Mouse (Mus musculus): ENCODE measurements around the gene Timm17b. TPM values are rescaled to one million over a fixed set of nuclear protein-coding genes. Genes with fewer than 3 reads are reported as not detected.

The Timm17b gene
- polyA plus RNA-seq (2014; fragmentation: Nextera tagmentation; extraction: Ambion mirVana): 170 and 176 TPM in 2 replicates

DNA sequence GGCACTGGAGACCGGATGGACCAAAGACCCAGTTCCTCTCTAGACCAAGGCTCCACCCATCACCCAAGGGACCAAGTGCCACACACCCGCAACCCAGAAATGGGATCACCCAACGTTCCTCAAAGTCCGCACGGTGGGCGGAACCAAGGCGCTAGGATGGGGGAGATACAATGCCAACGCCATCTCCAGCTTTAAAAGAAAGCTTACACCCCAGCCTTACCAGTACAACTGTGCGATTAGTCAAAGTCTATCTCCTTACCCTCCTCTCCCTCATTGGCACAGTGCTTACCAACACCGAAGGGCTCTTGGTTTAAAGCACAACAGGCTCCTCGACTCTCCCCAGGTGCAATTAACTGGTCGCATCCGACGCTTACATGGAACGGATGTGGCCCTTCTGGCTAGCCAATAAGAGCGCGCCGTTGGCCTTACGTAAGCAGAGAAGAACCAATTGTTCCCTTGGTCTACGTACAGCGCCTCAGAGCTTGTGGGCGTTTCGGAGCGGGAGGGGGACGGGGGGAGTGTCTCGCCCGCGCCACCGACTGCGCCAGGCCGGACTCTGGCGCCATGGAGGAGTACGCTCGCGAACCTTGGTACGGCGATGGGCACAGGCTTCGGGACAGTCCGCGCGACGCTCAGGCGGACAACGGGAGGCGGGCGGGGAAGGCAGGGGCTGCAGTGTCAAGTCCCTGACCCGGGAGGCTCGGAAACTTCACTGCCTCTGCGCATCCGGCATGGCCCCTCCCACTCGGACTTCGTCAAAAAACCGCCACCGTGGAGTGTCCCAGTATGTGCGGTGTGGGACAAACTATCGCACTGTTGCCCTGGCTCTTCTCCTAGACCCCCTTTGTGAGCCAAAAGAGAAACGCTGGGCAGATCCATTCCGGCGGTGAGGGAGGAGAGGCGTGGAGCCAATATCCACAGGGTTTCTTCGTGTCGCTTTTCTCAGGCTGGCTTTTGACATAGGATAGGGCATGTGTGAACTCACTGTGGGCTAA, at the start of gene Timm17b, which contains the start of gene Pqbp1:
Gene Timm17b, plus strand, starts transcription at position 478 of the 995 bp plus-strand sequence.
Gene Pqbp1, minus strand, starts transcription at position 390 of the 995 bp plus-strand sequence.
- peak within 1 kb of the TSS; percentile 72 for H3K9ac ChIP-seq (ENCODE audit: low read depth, low read length)
- H3K36me3 ChIP-seq (ENCODE audit: control insufficient read depth, insufficient read depth, low read length): peaks cover 9% of the 10 kb centered on the region
- peak within 1 kb of the TSS; percentile 56 for H3K4me3 ChIP-seq (ENCODE audit: low read depth, low read length)
- ATAC-seq (ENCODE audit: low read depth) (peak; percentile 99), DNase-seq (ENCODE audit: low spot score) (peak; percentile 98)
- H3K4me1 ChIP-seq (ENCODE audit: control insufficient read depth, insufficient read depth, low read length): no peaks in the 10 kb centered on the region
- peak within 1 kb of the TSS; percentile 57 for H3K4me2 ChIP-seq (ENCODE audit: low read depth, low read length)
- no peaks in the 10 kb centered on the region for H3K9me3 ChIP-seq (ENCODE audit: control insufficient read depth, low read length)
- peak within 1 kb of the TSS; percentile 79 for H3K27ac ChIP-seq (replicated peaks; ENCODE audit: low read depth, low read length)
- 20% methylated on average over 53 of the region's 62 CpGs for WGBS
- no peaks in the 10 kb centered on the region for H3K27me3 ChIP-seq (replicated peaks; ENCODE audit: control insufficient read depth, insufficient read depth, low read length)

DNA sequence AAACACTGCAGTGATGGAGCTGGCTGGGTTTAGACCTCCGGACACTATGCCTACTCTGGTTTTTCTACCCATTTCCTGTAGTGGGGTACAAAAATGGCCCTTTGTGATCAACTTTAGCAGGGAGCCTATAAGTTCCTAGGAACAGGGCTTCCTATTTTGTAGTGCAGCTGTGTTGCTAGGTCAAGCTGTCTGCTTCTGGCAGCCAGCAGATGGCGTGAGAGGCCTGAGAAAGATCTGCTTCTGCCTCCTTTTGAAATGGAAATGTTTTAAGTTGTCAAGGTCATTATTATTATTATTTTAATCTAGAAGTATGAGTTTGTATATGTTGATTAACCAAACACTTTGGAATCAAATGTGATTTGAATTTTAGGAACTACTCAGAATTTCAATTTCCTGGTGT, 44.6 kb upstream of the Timm17b start:
- Histone ChIP-seq H3K4me1 (ENCODE audit: control insufficient read depth, insufficient read depth, low read length) (no peaks in the 10 kb centered on the region), H3K27ac (replicated peaks; ENCODE audit: low read depth, low read length) (no peak overlapping the region), H3K27me3 (replicated peaks; ENCODE audit: control insufficient read depth, insufficient read depth, low read length) (no peaks in the 10 kb centered on the region), H3K9me3 (ENCODE audit: control insufficient read depth, low read length) (no peaks in the 10 kb centered on the region), H3K9ac (ENCODE audit: low read depth, low read length) (no peak overlapping the region), H3K4me3 (ENCODE audit: low read depth, low read length) (no peak overlapping the region), H3K36me3 (ENCODE audit: control insufficient read depth, insufficient read depth, low read length) (peaks cover 15% of the 10 kb centered on the region; the same call in 1 of the 2 replicates), H3K4me2 (ENCODE audit: low read depth, low read length) (no peak overlapping the region)
- no peak for ATAC-seq (ENCODE audit: low read depth)
- WGBS: 47% methylated on average over 2 of the region's 2 CpGs
- peak; percentile 14 for DNase-seq (ENCODE audit: low spot score)

DNA sequence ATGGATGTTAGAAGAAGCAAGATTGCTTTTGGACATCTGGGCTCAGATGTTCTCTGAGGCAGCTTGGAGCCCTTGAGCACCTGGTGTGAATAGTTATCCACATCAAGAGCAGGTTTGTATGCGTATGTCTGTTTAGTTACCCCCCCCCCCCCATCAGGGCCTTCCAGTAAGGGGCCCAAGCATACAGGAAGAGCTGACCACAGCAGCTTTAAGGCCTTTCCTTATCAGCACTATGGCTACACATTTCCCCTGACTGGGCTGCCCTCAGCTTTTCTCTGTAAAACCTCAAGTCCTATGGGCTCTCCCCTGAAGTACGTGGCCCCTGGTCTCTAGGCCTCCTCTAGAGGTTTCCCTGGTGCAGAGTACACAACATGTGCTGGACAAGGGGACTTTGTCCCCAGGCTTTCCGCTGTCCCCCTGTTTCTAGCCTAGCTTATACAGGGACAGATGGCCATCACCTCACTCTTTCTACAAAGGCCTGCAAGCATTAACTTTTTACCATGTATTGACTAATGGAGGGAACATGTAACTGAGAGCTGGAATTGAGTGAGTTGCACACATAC, 39.9 kb upstream of the Timm17b start:
- no peaks in the 10 kb centered on the region for H3K4me1 ChIP-seq (ENCODE audit: control insufficient read depth, insufficient read depth, low read length)
- 88% methylated on average over 2 of the region's 3 CpGs for WGBS
- H3K36me3 ChIP-seq (ENCODE audit: control insufficient read depth, insufficient read depth, low read length): peaks cover 15% of the 10 kb centered on the region; the same call in 1 of the 2 replicates
- no peak for ATAC-seq (ENCODE audit: low read depth)
- no peak overlapping the region for H3K4me2 ChIP-seq (ENCODE audit: low read depth, low read length)
- no peaks in the 10 kb centered on the region for H3K9me3 ChIP-seq (ENCODE audit: control insufficient read depth, low read length)
- H3K27me3 ChIP-seq (replicated peaks; ENCODE audit: control insufficient read depth, insufficient read depth, low read length): no peaks in the 10 kb centered on the region
- H3K4me3 ChIP-seq (ENCODE audit: low read depth, low read length): no peak overlapping the region
- no peak overlapping the region for H3K27ac ChIP-seq (replicated peaks; ENCODE audit: low read depth, low read length)
- H3K9ac ChIP-seq (ENCODE audit: low read depth, low read length): no peak overlapping the region
- no peak for DNase-seq (ENCODE audit: low spot score)

- no peak overlapping the region for H3K4me2 ChIP-seq (ENCODE audit: low read depth, low read length)
- WGBS: 60% methylated on average over 1 of the region's 1 CpGs
- DNase-seq (ENCODE audit: low spot score) (no peak), ATAC-seq (ENCODE audit: low read depth) (no peak)
- no peak overlapping the region for H3K9ac ChIP-seq (ENCODE audit: low read depth, low read length)
- H3K4me1 ChIP-seq (ENCODE audit: control insufficient read depth, insufficient read depth, low read length): no peaks in the 10 kb centered on the region
- no peaks in the 10 kb centered on the region for H3K27me3 ChIP-seq (replicated peaks; ENCODE audit: control insufficient read depth, insufficient read depth, low read length)
- no peaks in the 10 kb centered on the region for H3K9me3 ChIP-seq (ENCODE audit: control insufficient read depth, low read length)
- H3K36me3 ChIP-seq (ENCODE audit: control insufficient read depth, insufficient read depth, low read length): peaks cover 15% of the 10 kb centered on the region; the same call in 1 of the 2 replicates
- no peak overlapping the region for H3K27ac ChIP-seq (replicated peaks; ENCODE audit: low read depth, low read length)
- H3K4me3 ChIP-seq (ENCODE audit: low read depth, low read length): no peak overlapping the region
These were observed 36.0 kb upstream of the Timm17b start for GRCm38 (mm10) chrX:7863181-7863580.

DNA sequence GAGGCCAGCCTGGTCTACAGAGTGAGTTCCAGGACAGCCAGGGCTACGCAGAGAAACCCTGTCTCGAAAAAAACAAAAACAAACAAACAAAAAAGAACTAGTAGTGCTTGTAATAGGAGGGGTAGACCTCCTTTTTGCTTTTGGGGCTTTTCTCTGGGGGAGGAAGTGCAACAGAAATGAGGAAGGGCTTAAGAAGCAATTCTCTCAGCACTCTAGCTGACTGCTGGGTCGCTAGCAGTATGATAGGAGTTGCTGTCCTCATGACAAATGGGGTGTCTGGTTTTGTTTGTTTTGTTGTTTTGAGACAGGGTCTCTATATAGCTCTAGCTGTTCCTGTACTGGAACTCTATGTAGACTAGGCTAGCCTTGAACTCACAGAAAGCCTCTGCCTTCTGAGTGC, 34.6 kb upstream of the Timm17b start:
- no peak overlapping the region for H3K4me3 ChIP-seq (ENCODE audit: low read depth, low read length)
- peaks cover 16% of the 10 kb centered on the region; the same call in 1 of the 2 replicates for H3K36me3 ChIP-seq (ENCODE audit: control insufficient read depth, insufficient read depth, low read length)
- H3K9ac ChIP-seq (ENCODE audit: low read depth, low read length): no peak overlapping the region
- no peak for DNase-seq (ENCODE audit: low spot score)
- H3K27ac ChIP-seq (replicated peaks; ENCODE audit: low read depth, low read length): no peak overlapping the region
- no peak overlapping the region for H3K4me2 ChIP-seq (ENCODE audit: low read depth, low read length)
- WGBS: 68% methylated on average over 3 of the region's 3 CpGs
- H3K9me3 ChIP-seq (ENCODE audit: control insufficient read depth, low read length): no peaks in the 10 kb centered on the region
- ATAC-seq (ENCODE audit: low read depth): no peak
- no peaks in the 10 kb centered on the region for H3K4me1 ChIP-seq (ENCODE audit: control insufficient read depth, insufficient read depth, low read length)
- H3K27me3 ChIP-seq (replicated peaks; ENCODE audit: control insufficient read depth, insufficient read depth, low read length): no peaks in the 10 kb centered on the region

- Histone ChIP-seq H3K9me3 (ENCODE audit: control insufficient read depth, low read length) (no peaks in the 10 kb centered on the region), H3K4me3 (ENCODE audit: low read depth, low read length) (no peak overlapping the region), H3K27ac (replicated peaks; ENCODE audit: low read depth, low read length) (no peak overlapping the region), H3K27me3 (replicated peaks; ENCODE audit: control insufficient read depth, insufficient read depth, low read length) (no peaks in the 10 kb centered on the region), H3K36me3 (ENCODE audit: control insufficient read depth, insufficient read depth, low read length) (peaks cover 16% of the 10 kb centered on the region; the same call in 1 of the 2 replicates), H3K4me2 (ENCODE audit: low read depth, low read length) (no peak overlapping the region), H3K4me1 (ENCODE audit: control insufficient read depth, insufficient read depth, low read length) (no peaks in the 10 kb centered on the region), H3K9ac (ENCODE audit: low read depth, low read length) (no peak overlapping the region)
- DNase-seq (ENCODE audit: low spot score) (no peak), ATAC-seq (ENCODE audit: low read depth) (no peak)
- WGBS: 58% methylated on average over 2 of the region's 2 CpGs
These were observed 33.8 kb upstream of the Timm17b start for GRCm38 (mm10) chrX:7865343-7865742.

- no peak for ATAC-seq (ENCODE audit: low read depth)
- WGBS: 56% methylated on average over 2 of the region's 2 CpGs
- H3K9ac ChIP-seq (ENCODE audit: low read depth, low read length): no peak overlapping the region
- H3K27me3 ChIP-seq (replicated peaks; ENCODE audit: control insufficient read depth, insufficient read depth, low read length): no peaks in the 10 kb centered on the region
- H3K27ac ChIP-seq (replicated peaks; ENCODE audit: low read depth, low read length): no peak overlapping the region
- H3K4me2 ChIP-seq (ENCODE audit: low read depth, low read length): no peak overlapping the region
- peaks cover 16% of the 10 kb centered on the region; the same call in 1 of the 2 replicates for H3K36me3 ChIP-seq (ENCODE audit: control insufficient read depth, insufficient read depth, low read length)
- no peak overlapping the region for H3K4me3 ChIP-seq (ENCODE audit: low read depth, low read length)
- H3K9me3 ChIP-seq (ENCODE audit: control insufficient read depth, low read length): no peaks in the 10 kb centered on the region
- DNase-seq (ENCODE audit: low spot score): no peak
- H3K4me1 ChIP-seq (ENCODE audit: control insufficient read depth, insufficient read depth, low read length): no peaks in the 10 kb centered on the region
These were observed 33.4 kb upstream of the Timm17b start for GRCm38 (mm10) chrX:7865786-7866185.

GRCm38 (mm10) chrX:7867141-7867540, 32.0 kb upstream of the Timm17b start:
- DNase-seq (ENCODE audit: low spot score) (no peak), ATAC-seq (ENCODE audit: low read depth) (no peak)
- Histone ChIP-seq H3K4me3 (ENCODE audit: low read depth, low read length) (no peak overlapping the region), H3K9me3 (ENCODE audit: control insufficient read depth, low read length) (no peaks in the 10 kb centered on the region), H3K4me2 (ENCODE audit: low read depth, low read length) (no peak overlapping the region), H3K9ac (ENCODE audit: low read depth, low read length) (no peak overlapping the region), H3K36me3 (ENCODE audit: control insufficient read depth, insufficient read depth, low read length) (peaks cover 18% of the 10 kb centered on the region; the same call in 1 of the 2 replicates), H3K4me1 (ENCODE audit: control insufficient read depth, insufficient read depth, low read length) (no peaks in the 10 kb centered on the region), H3K27ac (replicated peaks; ENCODE audit: low read depth, low read length) (no peak overlapping the region), H3K27me3 (replicated peaks; ENCODE audit: control insufficient read depth, insufficient read depth, low read length) (no peaks in the 10 kb centered on the region)
- WGBS: 96% methylated on average over 1 of the region's 1 CpGs
